Mouse (Mus musculus): ENCODE measurements around the gene Gpatch1.
"Not testable (repeated sequence)": the region's sequence is repeated elsewhere in the genome, so short reads cannot be mapped to it uniquely, and the experiment has no call there.

Gpatch1 gene

GRCm38 (mm10) chr7:35331590-35331989 is 13.3 kb upstream of the Gpatch1 start:
- in situ Hi-C loops (cut with MboI, MseI) = no loop called here

- in situ Hi-C loops (cut with MboI, MseI) = no loop called here
These were observed 4.6 kb upstream of the Gpatch1 start for GRCm38 (mm10) chr7:35322732-35323420.

GRCm38 (mm10) chr7:35322161-35322560 is 3.9 kb upstream of the Gpatch1 start:
- in situ Hi-C loops (cut with MboI, MseI) = no loop called here

- in situ Hi-C loops (cut with MboI, MseI) = no loop called here
These were observed 1.5 kb upstream of the Gpatch1 start for GRCm38 (mm10) chr7:35319755-35320154.

- in situ Hi-C loops (cut with MboI, MseI) = not testable (repeated sequence)
These were observed 981 bp upstream of the Gpatch1 start for GRCm38 (mm10) chr7:35319221-35319620.

GRCm38 (mm10) chr7:35314156-35314555 is 4.1 kb downstream of the Gpatch1 start:
- in situ Hi-C loops (cut with MboI, MseI) = no loop called here

- in situ Hi-C loops (cut with MboI, MseI) = no loop called here
These were observed 7.0 kb downstream of the Gpatch1 start for GRCm38 (mm10) chr7:35311214-35311613.

GRCm38 (mm10) chr7:35300792-35301191 is 17.4 kb downstream of the Gpatch1 start:
- in situ Hi-C loops (cut with MboI, MseI) = no loop called here

- in situ Hi-C loops (cut with MboI, MseI) = no loop called here
These were observed 18.6 kb downstream of the Gpatch1 start for GRCm38 (mm10) chr7:35299656-35300055.

GRCm38 (mm10) chr7:35297886-35298285 is 20.4 kb downstream of the Gpatch1 start:
- in situ Hi-C loops (cut with MboI, MseI) = no loop called here

- in situ Hi-C loops (cut with MboI, MseI) = no loop called here
These were observed 22.6 kb downstream of the Gpatch1 start for GRCm38 (mm10) chr7:35295631-35296030.

GRCm38 (mm10) chr7:35293464-35293863 is 24.8 kb downstream of the Gpatch1 start:
- in situ Hi-C loops (cut with MboI, MseI) = no loop called here

GRCm38 (mm10) chr7:35278933-35279332 is 39.3 kb downstream of the Gpatch1 start:
- in situ Hi-C loops (cut with MboI, MseI) = no loop called here

- in situ Hi-C loops (cut with MboI, MseI) = no loop called here
These were observed 40.8 kb downstream of the Gpatch1 start for GRCm38 (mm10) chr7:35277433-35277832.

GRCm38 (mm10) chr7:35269443-35270024 is 48.7 kb downstream of the Gpatch1 start:
- in situ Hi-C loops (cut with MboI, MseI) = no loop called here

GRCm38 (mm10) chr7:35267841-35268240 is 50.4 kb downstream of the Gpatch1 start:
- in situ Hi-C loops (cut with MboI, MseI) = no loop called here

- in situ Hi-C loops (cut with MboI, MseI) = no loop called here
These were observed 51.6 kb downstream of the Gpatch1 start for GRCm38 (mm10) chr7:35266666-35267065.

- in situ Hi-C loops (cut with MboI, MseI) = no loop called here
These were observed 53.5 kb downstream of the Gpatch1 start for GRCm38 (mm10) chr7:35264746-35265145.

- in situ Hi-C loops (cut with MboI, MseI) = no loop called here
These were observed 54.4 kb downstream of the Gpatch1 start for GRCm38 (mm10) chr7:35263595-35264489.

GRCm38 (mm10) chr7:35259384-35259783 is 58.9 kb downstream of the Gpatch1 start:
- in situ Hi-C loops (cut with MboI, MseI) = loop anchor here (5.0 kb wide), 1 partner anchor 82 kb away; no protein-coding TSS in a partner anchor

- in situ Hi-C loops (cut with MboI, MseI) = loop anchor here (5.0 kb wide), 1 partner anchor 81 kb away; no protein-coding TSS in a partner anchor
These were observed 59.9 kb downstream of the Gpatch1 start for GRCm38 (mm10) chr7:35258294-35258693.

- in situ Hi-C loops (cut with MboI, MseI) = no loop called here
These were observed 66.1 kb downstream of the Gpatch1 start for GRCm38 (mm10) chr7:35252041-35252558.
